In genomic region chr11:6003046-6003639, GRCm38 (mm10) we compare ENCODE assay signal across 9 mouse cellular contexts. TPM values are rescaled to one million over a fixed set of nuclear protein-coding genes. Genes with fewer than 3 reads are reported as not detected.
DNase-seq lines count a peak whose midpoint lies in the region; TF ChIP-seq lines count a peak whose summit lies in the region.
"Had no signal": no experiment of that assay in that cellular context is flagged by ENCODE, and none has a peak within 500 bp of the region (broad histone marks: within the 10 kb centered on the region; RNA-seq: fewer than 3 reads in every experiment).

No protein-coding gene starts in this region.

- H3K27me3 ChIP-seq in heart, embryonic 10.5 days (ENCODE audit: insufficient read depth, poor library complexity, severe bottlenecking), result peaks cover 19% of the 10 kb centered on the region

- no peaks in the 10 kb centered on the region for H3K9me3 ChIP-seq in heart, embryonic 10.5 days
- H3K9me3 ChIP-seq: midbrain, embryonic 12.5 days had no signal

- peak; percentile 25 for TF ChIP-seq CTCF in left cerebral cortex, adult 2 months (IDR thresholded peaks at IDR 0.05)

- H3K27ac ChIP-seq in left cerebral cortex, adult 2 months, result peak overlapping the region; percentile 90
- H3K27ac ChIP-seq in heart, embryonic 10.5 days, result peak overlapping the region; percentile 93
- H3K27ac ChIP-seq: midbrain, embryonic 12.5 days had no signal

- H3K4me3 ChIP-seq in left cerebral cortex, adult 2 months, result no peak overlapping the region
- no peak overlapping the region for H3K4me3 ChIP-seq in heart, embryonic 10.5 days
- H3K4me3 ChIP-seq: midbrain, embryonic 12.5 days had no signal

- intact Hi-C loops in left cerebral cortex, adult 2 months (cut with DNase I), result no loop called here
- intact Hi-C loops in left cerebral cortex, postnatal 36 days (cut with DNase I), result loop anchor here (5.0 kb wide), 1 partner anchor 59 kb away; no protein-coding TSS in a partner anchor
- intact Hi-C loops in left cerebral cortex, postnatal 25 days (cut with DNase I), result loop anchor here (5.0 kb wide), 1 partner anchor 64 kb away; the partner anchor contains the start of gene Camk2b

- 31% methylated on average over 2 of the region's 2 CpGs for WGBS in heart, embryonic 10.5 days

- H3K36me3 ChIP-seq in heart, embryonic 10.5 days, result no peaks in the 10 kb centered on the region
- H3K36me3 ChIP-seq: midbrain, embryonic 12.5 days had no signal

- peak; percentile 72 for DNase-seq in cerebellum, adult 11-12 months
- DNase-seq in cerebellum, adult 18-20 months, result no peak
- DNase-seq in left cerebral cortex, adult 2 months (ENCODE audit: extremely low spot score in 1 of 2, low spot score in 2 of 2), result no peak
- no peak for DNase-seq in left cerebral cortex, postnatal 36 days (ENCODE audit: low spot score in 2 of 2)
- no peak for DNase-seq in heart, embryonic 10.5 days (ENCODE audit: low spot score)
- DNase-seq in lung, postnatal 36 days, result peak; percentile 43
- DNase-seq in left cerebral cortex, postnatal 25 days (ENCODE audit: low spot score in 2 of 2), result no peak
- no peak for DNase-seq in ovary, postnatal 14 days (ENCODE audit: low spot score)

- H3K4me1 ChIP-seq in heart, embryonic 10.5 days, result peaks cover 50% of the 10 kb centered on the region

RNA-seq across cellular contexts. Expression of gene Ykt6, which starts 47.6 kb away (rescaled TPM):
- total RNA-seq in left cerebral cortex, adult 2 months (2021), result 10 to 100 TPM; 75.8 to 79.8 TPM
- 10 to 100 TPM; 82.8 to 91.0 TPM for total RNA-seq in left cerebral cortex, postnatal 36 days (2021)
- 48.1 and 56.7 TPM in 2 replicates for polyA plus RNA-seq in heart, embryonic 10.5 days (2016; fragmentation: Nextera tagmentation; extraction: Ambion mirVana)
- total RNA-seq in left cerebral cortex, postnatal 25 days (2021), result 10 to 100 TPM; 82.9 to 87.6 TPM

RNA-seq across cellular contexts. Expression of gene Gck, which starts 53.3 kb away (rescaled TPM):
- total RNA-seq in left cerebral cortex, adult 2 months (2021), result 1 to 10 TPM; 1.7 to 2.4 TPM
- total RNA-seq in left cerebral cortex, postnatal 36 days (2021), result 1 to 10 TPM; 1.6 to 2.2 TPM
- 2.1 and 2.6 TPM in 2 replicates for polyA plus RNA-seq in heart, embryonic 10.5 days (2016; fragmentation: Nextera tagmentation; extraction: Ambion mirVana)
- total RNA-seq in left cerebral cortex, postnatal 25 days (2021), result 1 to 10 TPM in 1 of 2 experiments, under 1 TPM in 1; 0.83 to 1.2 TPM

Comparison
In these comparisons a context has a peak if more than half of its experiments do, and no peak if none do; other contexts are left out.
1. DNase-seq: peak in cerebellum, adult 11-12 months (single experiment) and lung, postnatal 36 days (single experiment); none in cerebellum, adult 18-20 months (0 of 2), left cerebral cortex, adult 2 months (0 of 2), left cerebral cortex, postnatal 36 days (0 of 2), heart, embryonic 10.5 days (single experiment), left cerebral cortex, postnatal 25 days (0 of 2) and ovary, postnatal 14 days (single experiment).